Mouse (Mus musculus): ENCODE data around the gene Tnfsf12. TPM values are rescaled to one million over a fixed set of nuclear protein-coding genes. Genes with fewer than 3 reads are reported as not detected.
A peak's percentile ranks its signal among the peaks of the same experiment; 100 is the strongest.

Tnfsf12 gene
- polyA plus RNA-seq, 1 experiment from 2014 or later = 13.6 TPM

DNA sequence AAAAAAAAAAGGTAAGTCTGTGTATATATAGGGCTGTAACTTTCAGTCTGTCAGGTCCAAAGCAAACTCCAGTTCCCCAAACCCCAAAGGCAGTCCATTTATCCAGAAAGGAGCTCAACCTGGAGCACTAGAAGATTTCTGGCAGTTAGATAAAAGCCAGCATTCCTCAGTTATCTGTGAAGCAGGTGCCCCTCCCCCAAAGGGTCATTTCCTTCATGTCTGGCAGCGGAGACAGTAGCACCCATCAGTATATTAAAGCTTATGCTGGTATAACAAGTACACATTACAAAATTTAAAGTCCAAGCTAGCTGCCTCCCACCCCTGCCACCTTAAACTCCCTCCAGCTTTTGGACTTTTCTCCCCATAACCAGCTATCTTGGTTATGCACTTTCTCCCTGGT lies 3.9 kb upstream of the Tnfsf12 start:
- H3K9ac ChIP-seq (replicated peaks; ENCODE audit: low read depth) = no peak overlapping the region
- no peak overlapping the region for H3K4me3 ChIP-seq (ENCODE audit: low read depth, low read length)
- no peaks in the 10 kb centered on the region for H3K36me3 ChIP-seq (ENCODE audit: insufficient read depth, low read length)
- peaks cover 7% of the 10 kb centered on the region; the same call in 1 of the 2 replicates for H3K4me1 ChIP-seq (ENCODE audit: insufficient read depth, low read depth, low read length)
- H3K27me3 ChIP-seq (replicated peaks; ENCODE audit: insufficient read depth, low read length) = no peaks in the 10 kb centered on the region
- no peak for ATAC-seq
- no peak overlapping the region for H3K27ac ChIP-seq (ENCODE audit: low read length)
- no peaks in the 10 kb centered on the region for H3K9me3 ChIP-seq (ENCODE audit: low read length)
- DNase-seq (ENCODE audit: low spot score) = no peak
- 21% methylated on average over 1 of the region's 1 CpGs for WGBS
- H3K4me2 ChIP-seq (replicated peaks; ENCODE audit: low read depth, low read length) = no peak overlapping the region
- TF ChIP-seq EP300 (IDR thresholded peaks at IDR 0.05) (no peak), CTCF (IDR thresholded peaks at IDR 0.05) (no peak)

DNA sequence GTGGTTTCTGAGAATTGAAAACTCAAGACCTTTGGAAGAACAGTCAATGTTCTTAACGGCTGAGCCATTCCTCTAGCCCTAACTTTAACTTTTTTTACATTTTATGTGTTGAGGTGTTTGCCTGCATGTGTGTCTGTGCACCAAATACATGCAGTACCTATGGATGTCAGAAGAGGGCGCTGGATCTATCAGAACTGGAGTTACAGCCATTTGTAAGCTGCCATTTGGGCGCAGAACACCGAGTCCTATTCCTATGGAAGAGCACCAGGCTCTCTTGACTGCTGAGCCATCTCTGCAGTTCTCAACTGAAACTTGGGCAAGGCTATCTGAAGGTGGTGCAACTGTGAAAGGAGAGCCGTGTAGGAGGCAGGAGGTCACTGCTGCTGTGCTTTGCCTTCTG lies 2.9 kb upstream of the Tnfsf12 start:
- no peaks in the 10 kb centered on the region for H3K27me3 ChIP-seq (replicated peaks; ENCODE audit: insufficient read depth, low read length)
- H3K36me3 ChIP-seq (ENCODE audit: insufficient read depth, low read length) = no peaks in the 10 kb centered on the region
- H3K27ac ChIP-seq (ENCODE audit: low read length) = no peak overlapping the region
- H3K9ac ChIP-seq (replicated peaks; ENCODE audit: low read depth) = no peak overlapping the region
- H3K9me3 ChIP-seq (ENCODE audit: low read length) = no peaks in the 10 kb centered on the region
- peaks cover 7% of the 10 kb centered on the region; the same call in 1 of the 2 replicates for H3K4me1 ChIP-seq (ENCODE audit: insufficient read depth, low read depth, low read length)
- DNase-seq (ENCODE audit: low spot score) = no peak
- ATAC-seq = no peak
- WGBS = 68% methylated on average over 5 of the region's 5 CpGs
- no peak overlapping the region for H3K4me3 ChIP-seq (ENCODE audit: low read depth, low read length)
- no peak overlapping the region for H3K4me2 ChIP-seq (replicated peaks; ENCODE audit: low read depth, low read length)
- TF ChIP-seq CTCF (IDR thresholded peaks at IDR 0.05) = peak; percentile 39
- TF ChIP-seq EP300 (IDR thresholded peaks at IDR 0.05) = no peak

DNA sequence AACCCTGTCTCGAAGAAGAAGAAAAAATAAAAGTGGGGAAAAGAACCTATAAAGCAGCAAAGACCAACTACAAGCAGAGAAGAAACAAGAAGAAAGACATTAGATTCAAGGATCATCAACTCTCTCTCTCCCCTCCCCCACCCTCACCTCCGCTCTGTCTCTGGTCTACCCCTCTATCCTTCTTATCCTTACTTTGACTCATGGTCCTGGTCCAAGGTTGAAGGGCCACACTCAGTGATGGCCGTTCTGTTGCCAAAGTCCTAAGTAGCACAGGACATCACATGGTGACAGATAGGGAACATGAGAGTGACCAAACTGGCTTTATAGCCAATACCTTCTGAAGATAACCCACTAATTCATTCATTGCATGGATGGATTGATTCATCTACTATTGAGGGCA lies 1.7 kb upstream of the Tnfsf12 start:
- H3K4me3 ChIP-seq (ENCODE audit: low read depth, low read length) = no peak overlapping the region
- H3K4me1 ChIP-seq (ENCODE audit: insufficient read depth, low read depth, low read length) = peaks cover 7% of the 10 kb centered on the region; the same call in 1 of the 2 replicates
- ATAC-seq = no peak
- H3K27me3 ChIP-seq (replicated peaks; ENCODE audit: insufficient read depth, low read length) = no peaks in the 10 kb centered on the region
- no peak for DNase-seq (ENCODE audit: low spot score)
- H3K9ac ChIP-seq (replicated peaks; ENCODE audit: low read depth) = no peak overlapping the region
- no peak overlapping the region for H3K27ac ChIP-seq (ENCODE audit: low read length)
- no peak overlapping the region for H3K4me2 ChIP-seq (replicated peaks; ENCODE audit: low read depth, low read length)
- TF ChIP-seq CTCF (IDR thresholded peaks at IDR 0.05) = no peak
- TF ChIP-seq EP300 (IDR thresholded peaks at IDR 0.05) = no peak
- H3K36me3 ChIP-seq (ENCODE audit: insufficient read depth, low read length) = no peaks in the 10 kb centered on the region
- 85% methylated on average over 3 of the region's 3 CpGs for WGBS
- no peaks in the 10 kb centered on the region for H3K9me3 ChIP-seq (ENCODE audit: low read length)

DNA sequence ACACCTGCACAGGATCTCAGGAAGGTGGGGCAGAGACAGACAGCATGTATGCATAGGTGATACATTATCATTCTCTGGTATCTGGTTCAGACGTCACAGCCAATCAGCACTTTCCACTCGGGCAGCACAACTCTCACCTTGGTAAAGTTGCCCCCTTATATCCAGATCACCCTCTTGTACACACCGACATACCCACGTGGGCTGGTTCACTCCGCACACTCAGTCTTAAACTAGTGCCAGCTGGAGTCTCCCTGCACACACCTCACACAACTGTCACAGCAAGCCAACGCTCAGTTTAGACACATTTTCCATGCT lies 646 bp downstream of the Tnfsf12 start:
- H3K4me3 ChIP-seq (ENCODE audit: low read depth, low read length) = peak overlapping the region; percentile 64
- ATAC-seq = no peak; the same call in 1 of the 2 replicates
- 0 out of 2 replicates have a peak, but pooled peaks cover 6% of the 10 kb centered on the region for H3K36me3 ChIP-seq (ENCODE audit: insufficient read depth, low read length)
- H3K9me3 ChIP-seq (ENCODE audit: low read length) = no peaks in the 10 kb centered on the region
- peak overlapping the region; percentile 87 for H3K27ac ChIP-seq (ENCODE audit: low read length)
- H3K4me1 ChIP-seq (ENCODE audit: insufficient read depth, low read depth, low read length) = peaks cover 7% of the 10 kb centered on the region; the same call in 1 of the 2 replicates
- DNase-seq (ENCODE audit: low spot score) = peak; percentile 44
- TF ChIP-seq EP300 (IDR thresholded peaks at IDR 0.05) = no peak
- TF ChIP-seq CTCF (IDR thresholded peaks at IDR 0.05) = no peak
- no peaks in the 10 kb centered on the region for H3K27me3 ChIP-seq (replicated peaks; ENCODE audit: insufficient read depth, low read length)
- H3K9ac ChIP-seq (replicated peaks; ENCODE audit: low read depth) = peak overlapping the region; percentile 87
- H3K4me2 ChIP-seq (replicated peaks; ENCODE audit: low read depth, low read length) = peak overlapping the region; percentile 85
- 20% methylated on average over 6 of the region's 6 CpGs for WGBS

DNA sequence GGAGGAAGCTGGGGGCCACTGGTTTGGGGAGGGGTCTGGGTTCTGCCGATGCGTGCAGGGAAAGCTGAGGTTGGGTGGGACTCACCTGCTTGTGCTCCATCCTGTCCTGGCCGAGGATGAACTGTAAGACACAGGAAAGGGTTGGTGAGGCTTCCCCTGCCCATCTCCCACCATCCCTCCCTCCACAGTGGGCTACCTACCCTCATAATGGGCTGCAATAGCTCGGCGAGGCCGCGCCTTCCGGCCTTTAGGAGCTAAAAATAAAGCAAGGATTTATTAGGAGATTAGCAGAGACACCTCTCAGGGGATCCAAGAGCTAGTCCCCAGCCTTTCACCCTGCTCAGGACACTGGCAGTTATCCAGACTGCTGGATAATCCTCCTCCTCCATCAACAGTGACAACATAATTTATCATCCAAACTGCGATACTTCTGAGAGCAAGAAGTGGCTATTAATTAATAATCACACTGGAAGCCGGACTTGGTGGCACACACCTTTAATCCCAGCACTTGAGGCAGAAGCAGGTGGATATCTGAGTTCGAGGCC lies 2.2 kb downstream of the Tnfsf12 start:
- DNase-seq (ENCODE audit: low spot score) = no peak
- no peak overlapping the region for H3K9ac ChIP-seq (replicated peaks; ENCODE audit: low read depth)
- no peak for ATAC-seq

DNA sequence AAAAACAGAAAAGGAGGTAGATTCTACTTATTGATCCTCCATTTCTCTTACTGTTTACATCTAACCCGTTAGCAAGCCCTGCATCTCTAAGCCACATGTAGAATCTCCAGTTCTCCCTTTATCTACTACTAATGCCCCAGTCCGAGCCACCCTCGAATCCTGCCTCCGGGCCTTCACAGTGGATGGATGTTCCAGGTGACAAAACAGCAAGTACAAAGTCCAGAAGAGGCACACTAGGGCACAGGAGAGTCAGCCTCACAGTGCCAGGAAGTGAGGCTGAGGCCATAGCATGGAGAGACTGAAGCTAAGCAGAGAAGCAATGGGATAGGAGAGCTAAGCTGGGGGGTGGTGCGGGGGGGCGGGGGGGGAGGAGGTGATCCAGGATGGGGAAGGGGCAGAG lies 2.8 kb downstream of the Tnfsf12 start:
- DNase-seq (ENCODE audit: low spot score) (no peak), ATAC-seq (no peak)
- Histone ChIP-seq H3K9me3 (ENCODE audit: low read length) (no peaks in the 10 kb centered on the region), H3K9ac (replicated peaks; ENCODE audit: low read depth) (no peak overlapping the region), H3K4me1 (ENCODE audit: insufficient read depth, low read depth, low read length) (peaks cover 7% of the 10 kb centered on the region; the same call in 1 of the 2 replicates), H3K27me3 (replicated peaks; ENCODE audit: insufficient read depth, low read length) (no peaks in the 10 kb centered on the region), H3K4me3 (ENCODE audit: low read depth, low read length) (no peak overlapping the region), H3K36me3 (ENCODE audit: insufficient read depth, low read length) (0 out of 2 replicates have a peak, but pooled peaks cover 6% of the 10 kb centered on the region), H3K4me2 (replicated peaks; ENCODE audit: low read depth, low read length) (no peak overlapping the region), H3K27ac (ENCODE audit: low read length) (no peak overlapping the region)
- 87% methylated on average over 5 of the region's 6 CpGs for WGBS
- TF ChIP-seq EP300 (IDR thresholded peaks at IDR 0.05) = no peak

More for the DNA sequence above, 2.2 kb downstream of the Tnfsf12 start:
- Histone ChIP-seq H3K27ac (ENCODE audit: low read length) (no peak overlapping the region), H3K4me2 (replicated peaks; ENCODE audit: low read depth, low read length) (no peak overlapping the region), H3K36me3 (ENCODE audit: insufficient read depth, low read length) (0 out of 2 replicates have a peak, but pooled peaks cover 6% of the 10 kb centered on the region), H3K4me1 (ENCODE audit: insufficient read depth, low read depth, low read length) (peaks cover 7% of the 10 kb centered on the region; the same call in 1 of the 2 replicates), H3K27me3 (replicated peaks; ENCODE audit: insufficient read depth, low read length) (no peaks in the 10 kb centered on the region), H3K4me3 (ENCODE audit: low read depth, low read length) (no peak overlapping the region), H3K9me3 (ENCODE audit: low read length) (no peaks in the 10 kb centered on the region)
- WGBS = 56% methylated on average over 11 of the region's 11 CpGs
- TF ChIP-seq EP300 (IDR thresholded peaks at IDR 0.05) = no peak
